Mouse (Mus musculus): ENCODE data around the gene Cd151.
A peak's percentile ranks its signal among the peaks of the same experiment; 100 is the strongest.

- TF ChIP-seq POLR2A (IDR thresholded peaks at IDR 0.05; ENCODE audit: insufficient read depth, low read depth, low read length) (peak; percentile 19; the same call in 1 of the 2 replicates), CTCF (IDR thresholded peaks at IDR 0.05) (no peak)
Measured at GRCm38 (mm10) chr7:141456739-141457138, 10.5 kb upstream of the Cd151 start.

Data from heart, adult 2 months (tissue).